Mouse (Mus musculus) heart, postnatal 36 days (tissue): Measurements from ENCODE around the gene Pcdh20. TPM values are rescaled to one million over a fixed set of nuclear protein-coding genes. Genes with fewer than 3 reads are reported as not detected.

Source experiments
- DNase-seq, 2 experiments: peaks; one replicate each; pipeline ENCODE4 v3.0.0; 2021 to 2022
- intact Hi-C: fragments of 180-260 bp; cut with DNase I; formaldehyde crosslinking; loops from one replicate; pipeline ENCODE4 v1.15.1; 2025
- total RNA-seq, 2 experiments: library from RNA; stranded (reverse); gene quantifications; 2 replicates each; pipeline ENCODE4 v1.2.3; 2021

Gene Pcdh20
- total RNA-seq: under 1 TPM; 0.35 to 0.47 TPM

DNA sequence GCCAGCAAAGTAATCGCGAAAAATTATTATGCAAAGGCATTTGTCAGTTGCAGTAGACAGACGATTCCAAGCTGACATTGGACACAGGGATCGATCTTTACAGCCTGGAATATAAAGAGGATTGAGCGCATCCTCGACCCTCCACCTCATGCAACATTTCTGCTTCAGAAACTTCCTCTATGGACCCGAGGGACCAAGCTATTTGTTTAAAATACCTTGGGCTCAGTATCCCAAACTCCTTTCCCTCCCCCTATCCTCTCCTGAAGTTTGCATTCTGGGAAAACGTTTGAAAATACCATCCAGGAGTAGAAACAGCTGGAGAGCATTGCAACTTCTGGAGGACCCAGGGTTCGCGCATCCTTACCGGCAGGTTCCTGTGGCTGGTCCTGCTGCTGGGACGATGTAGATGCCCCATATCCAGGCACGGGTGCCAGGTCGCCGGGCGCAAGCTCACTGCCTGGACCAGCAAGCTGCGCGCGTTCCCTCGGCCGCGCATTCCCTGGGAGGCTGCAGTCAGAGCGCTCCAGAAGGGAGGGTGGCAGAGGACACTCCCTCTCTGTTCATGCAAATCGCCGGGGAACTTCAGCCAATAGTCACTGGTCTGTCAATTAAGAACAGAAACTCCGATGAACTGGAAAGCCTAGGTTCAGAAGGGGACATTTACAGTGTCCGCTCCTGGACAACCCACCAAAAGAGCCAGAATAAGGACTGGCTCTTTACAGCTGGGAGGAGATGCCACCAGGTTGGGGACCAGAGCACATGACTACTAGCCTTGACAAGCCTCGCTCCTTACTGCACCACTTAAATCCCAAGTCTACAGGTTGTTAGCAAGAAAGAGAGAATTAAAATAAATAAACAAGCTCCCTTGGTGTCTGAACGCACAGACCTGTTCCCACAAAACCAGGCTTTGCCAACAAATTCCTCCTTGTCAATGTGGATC is at the start of gene Pcdh20:
TSS of gene Pcdh20 (minus strand) at position 902 of the 940 bp plus-strand sequence.
- intact Hi-C loops: no loop called here
- no peak for DNase-seq

DNA sequence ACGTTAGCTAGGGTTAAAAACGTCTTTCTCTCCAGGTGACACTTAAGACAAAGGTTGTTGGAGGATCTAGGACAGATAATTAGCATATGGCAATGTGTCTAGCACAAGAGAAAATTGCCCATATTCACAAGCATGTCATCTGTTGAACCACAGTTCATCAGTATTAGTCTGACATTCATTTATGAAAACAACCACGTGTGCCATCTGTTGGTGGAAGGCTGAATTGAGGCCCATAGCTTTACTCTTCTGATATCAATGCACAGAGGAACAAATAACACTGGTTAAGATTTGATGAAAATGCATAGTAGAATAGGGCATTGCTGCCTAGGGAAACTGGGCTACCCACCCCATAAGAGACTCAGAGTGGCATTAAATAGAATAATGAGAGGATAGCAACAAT is 8.7 kb upstream of the Pcdh20 start:
- DNase-seq: no peak

DNA sequence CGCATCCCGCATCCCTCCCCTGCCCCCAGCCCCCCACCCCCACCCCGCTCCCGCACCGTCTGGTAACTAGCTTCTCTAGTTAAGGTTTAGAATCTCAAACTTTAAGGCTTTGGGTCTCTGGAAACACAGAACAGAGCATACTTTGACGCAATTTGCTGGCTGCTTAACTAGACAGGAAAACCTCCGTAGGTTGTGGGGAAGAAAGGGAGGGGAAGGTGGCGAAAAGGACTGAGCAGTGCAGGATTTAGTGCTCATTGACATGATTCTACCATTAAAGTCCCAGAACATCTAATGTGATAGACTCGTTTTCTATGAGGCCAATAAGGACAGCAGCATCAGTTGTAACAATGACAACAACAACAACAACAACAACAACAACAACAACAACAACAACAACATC is 1.2 kb downstream of the Pcdh20 start:
- intact Hi-C loops: loop anchor here (5.0 kb wide), 1 partner anchor 1008 kb away; no protein-coding TSS in a partner anchor

More for the DNA sequence above, 8.7 kb upstream of the Pcdh20 start:
- intact Hi-C loops: loop anchor here (5.0 kb wide), 1 partner anchor 1013 kb away; no protein-coding TSS in a partner anchor

DNA sequence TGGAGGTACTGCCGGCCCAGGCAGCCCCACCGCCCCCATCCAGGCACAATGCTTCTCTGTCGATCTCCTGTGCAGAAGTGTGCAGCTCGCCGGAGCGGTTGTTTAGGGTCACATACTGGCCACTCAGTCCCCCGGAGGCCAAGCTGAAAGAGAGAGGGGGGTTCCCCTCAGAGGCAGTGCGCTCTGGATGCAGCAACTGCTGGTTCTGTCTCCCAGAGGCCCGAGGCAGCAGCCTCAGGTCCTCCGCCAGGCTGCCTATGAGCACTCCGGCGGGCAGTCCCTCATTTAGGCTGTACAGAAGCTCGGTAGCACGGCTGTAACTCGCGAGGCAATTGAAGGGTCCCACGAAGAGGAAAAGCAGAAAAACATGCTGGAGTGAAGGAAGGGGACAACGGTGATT is 1.8 kb downstream of the Pcdh20 start:
- intact Hi-C loops: loop anchor here (5.0 kb wide), 1 partner anchor 1007 kb away; no protein-coding TSS in a partner anchor
- DNase-seq: peak in 1 of 2 experiments; percentile 2

More for the DNA sequence above, 1.2 kb downstream of the Pcdh20 start:
- DNase-seq: no peak

DNA sequence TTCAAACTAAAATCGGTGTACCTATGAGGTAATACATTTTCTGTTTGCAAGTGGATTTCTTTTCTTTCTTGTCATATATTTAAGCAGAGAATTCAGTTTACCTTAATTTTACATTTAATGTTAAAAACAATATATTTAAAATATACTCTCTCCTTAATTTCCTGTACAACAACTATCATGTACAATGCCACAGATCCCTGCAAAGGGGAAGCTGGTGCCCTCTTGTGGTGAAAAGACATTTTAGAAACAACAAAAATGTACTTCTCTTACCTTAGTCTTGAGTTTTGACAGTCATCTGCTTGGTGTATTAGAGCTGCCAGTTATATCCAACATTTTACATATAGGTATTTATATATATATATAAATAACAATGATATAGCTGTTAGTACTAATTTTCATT is 4.8 kb downstream of the Pcdh20 start:
- no peak for DNase-seq

DNA sequence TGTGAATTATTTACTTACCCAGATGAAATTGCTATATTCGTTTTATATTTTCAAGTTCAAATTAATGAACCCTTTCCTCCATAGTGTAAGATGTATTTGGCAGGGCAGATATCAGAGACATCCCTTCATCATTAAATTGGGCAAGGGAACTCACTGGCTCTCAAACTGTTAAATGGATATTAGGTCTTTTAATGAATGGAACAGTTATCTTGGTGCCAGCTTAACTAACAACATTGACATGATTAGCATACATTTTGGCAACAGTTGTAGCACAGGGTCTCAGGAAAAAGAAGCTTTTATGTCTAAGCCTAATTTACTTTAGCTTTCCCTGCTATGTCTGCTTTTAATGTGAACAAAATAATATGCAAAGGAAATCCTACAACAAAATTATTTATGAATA is 6.8 kb downstream of the Pcdh20 start:
- no peak for DNase-seq
- intact Hi-C loops: no loop called here

More for the DNA sequence above, 4.8 kb downstream of the Pcdh20 start:
- intact Hi-C loops: loop anchor here (5.0 kb wide), 1 partner anchor 1004 kb away; no protein-coding TSS in a partner anchor

DNA sequence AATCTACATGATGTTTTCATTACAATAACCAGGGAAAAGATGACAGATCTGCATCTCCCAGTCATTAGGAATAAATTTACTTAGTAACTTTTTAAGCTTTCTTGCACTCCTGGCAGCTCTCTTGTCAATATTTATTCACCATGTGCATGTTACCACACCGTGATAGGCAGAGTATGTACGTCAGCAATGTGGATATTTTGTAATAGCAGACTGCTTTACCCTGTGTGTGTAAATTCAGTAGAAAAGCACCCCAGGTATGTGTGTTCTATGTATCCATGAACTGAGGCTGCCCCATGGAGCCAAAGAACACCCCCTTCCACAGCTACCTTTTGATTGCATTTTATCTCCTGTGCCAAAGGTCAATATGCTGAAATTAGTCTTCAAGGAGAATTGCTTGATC is 7.8 kb downstream of the Pcdh20 start:
- intact Hi-C loops: no loop called here
- no peak for DNase-seq

DNA sequence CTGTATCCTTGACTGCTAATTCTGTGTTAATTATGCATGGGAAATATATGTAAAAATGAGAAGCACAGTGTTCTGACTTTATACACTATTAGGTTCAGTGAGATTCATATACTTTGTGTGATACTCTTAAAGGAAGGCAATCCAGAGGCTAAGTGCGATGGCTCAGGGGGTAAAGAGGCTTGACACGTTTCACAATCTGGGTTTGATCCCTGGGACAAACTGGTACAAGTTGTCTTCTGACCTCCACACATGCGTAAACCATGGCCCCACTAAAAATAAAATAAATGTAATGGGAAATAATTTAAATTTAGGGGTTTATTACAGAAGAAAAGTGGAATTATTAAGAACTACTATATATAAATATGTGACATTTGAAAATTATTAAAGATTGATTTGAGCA is 8.3 kb downstream of the Pcdh20 start:
- no peak for DNase-seq
- intact Hi-C loops: no loop called here

DNA sequence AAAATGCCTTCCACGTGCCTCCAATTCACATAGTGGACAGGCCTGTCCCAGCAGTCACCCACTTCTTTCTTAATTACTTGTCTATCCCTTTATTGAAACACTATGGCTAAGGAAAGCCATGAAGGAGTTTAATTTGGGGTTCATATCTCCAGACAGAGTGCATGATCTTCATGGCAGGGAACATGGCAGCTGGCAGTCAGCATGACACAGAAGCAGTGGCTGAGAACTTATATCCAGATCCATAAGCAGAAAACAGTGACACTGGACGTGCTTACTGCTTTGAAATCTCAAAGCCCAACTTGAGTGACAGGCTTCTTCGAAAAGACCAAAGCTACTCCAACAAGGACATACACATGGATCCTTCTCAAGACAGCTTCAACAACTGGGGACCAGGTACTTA is 10.5 kb downstream of the Pcdh20 start:
- intact Hi-C loops: no loop called here
- no peak for DNase-seq

DNA sequence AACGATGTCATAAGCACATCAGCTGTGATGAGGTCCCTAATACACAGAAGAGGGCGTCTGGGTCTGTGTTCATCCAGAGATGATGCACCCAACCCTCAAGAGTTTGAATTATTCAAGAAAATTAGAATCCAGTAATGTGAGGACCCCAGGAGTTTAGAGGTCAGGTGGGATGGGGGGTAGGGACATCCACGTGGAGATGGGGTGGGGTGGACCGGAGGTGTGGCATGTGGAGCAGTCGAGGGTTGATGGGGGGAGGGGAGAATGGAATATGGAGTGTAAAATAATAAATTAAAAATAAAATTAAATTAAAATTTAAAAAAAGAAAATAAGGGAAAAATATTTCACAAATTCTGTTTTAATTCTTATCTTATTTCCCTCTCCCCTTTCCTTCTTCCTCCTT is 27.9 kb downstream of the Pcdh20 start:
- DNase-seq: no peak
- intact Hi-C loops: no loop called here

DNA sequence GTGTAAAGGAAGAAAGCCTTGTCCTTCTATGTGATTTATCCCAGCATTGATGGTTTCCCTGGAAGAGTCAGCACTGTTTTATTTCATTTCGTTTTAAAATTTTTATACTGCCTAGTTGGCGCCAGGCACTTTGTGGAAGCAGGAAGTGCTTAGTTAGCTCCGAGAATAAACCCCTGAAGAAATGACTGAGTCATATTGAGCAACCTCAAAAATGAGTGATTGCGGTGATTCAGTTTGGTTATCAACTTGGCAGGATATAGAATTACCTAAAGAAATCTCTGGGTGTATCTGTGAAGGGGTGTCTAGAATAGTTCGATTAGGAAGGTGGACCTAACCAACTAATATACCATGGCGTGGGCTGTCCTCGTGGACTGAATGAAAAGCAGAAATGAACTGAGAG is 41.8 kb downstream of the Pcdh20 start:
- intact Hi-C loops: no loop called here
- DNase-seq: no peak

DNA sequence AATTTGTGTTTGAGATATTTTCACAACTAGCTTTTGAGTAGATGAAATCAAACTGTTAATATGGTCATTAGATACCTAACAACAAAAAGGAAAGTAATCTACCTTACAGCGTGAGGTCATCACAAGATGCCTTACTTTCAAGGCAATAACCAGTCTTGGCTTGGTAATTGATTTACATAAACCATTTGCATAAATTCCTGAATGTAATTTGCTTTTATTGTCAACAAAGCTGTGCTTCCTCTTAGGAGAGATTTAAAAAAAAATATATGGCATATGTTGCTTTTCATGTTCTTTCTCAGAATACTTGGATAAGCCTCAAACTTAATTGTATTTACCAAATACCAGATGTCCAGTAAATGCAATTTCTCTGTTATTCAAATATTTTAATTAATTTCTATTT is 43.8 kb downstream of the Pcdh20 start:
- intact Hi-C loops: no loop called here
- DNase-seq: no peak
